Mouse (Mus musculus): ENCODE data around the gene Tsku. TPM values are rescaled to one million over a fixed set of nuclear protein-coding genes. Genes with fewer than 3 reads are reported as not detected.

Tsku gene
- polyA plus RNA-seq, 1 experiment from 2014 or later: 7.7 TPM

GRCm38 (mm10) chr7:98383337-98383736 is 22.2 kb upstream of the Tsku start:
- Histone ChIP-seq H3K9me3 (no peaks in the 10 kb centered on the region), H3K4me2 (no peak overlapping the region), H3K4me1 (peaks cover 4% of the 10 kb centered on the region; the same call in 1 of the 2 replicates), H3K9ac (no peak overlapping the region), H3K27ac (no peak overlapping the region), H3K36me3 (replicated peaks) (no peaks in the 10 kb centered on the region), H3K27me3 (no peaks in the 10 kb centered on the region), H3K4me3 (replicated peaks) (no peak overlapping the region)
- 79% methylated on average over 4 of the region's 4 CpGs for WGBS
- no peak for ATAC-seq (ENCODE audit: low FRiP score)

- H3K4me1 ChIP-seq: peaks cover 4% of the 10 kb centered on the region; the same call in 1 of the 2 replicates
- no peaks in the 10 kb centered on the region for H3K27me3 ChIP-seq
- H3K4me2 ChIP-seq: no peak overlapping the region
- no peak overlapping the region for H3K27ac ChIP-seq
- H3K36me3 ChIP-seq (replicated peaks): no peaks in the 10 kb centered on the region
- no peaks in the 10 kb centered on the region for H3K9me3 ChIP-seq
- ATAC-seq (ENCODE audit: low FRiP score): no peak
- 90% methylated on average over 6 of the region's 6 CpGs for WGBS
- H3K4me3 ChIP-seq (replicated peaks): no peak overlapping the region
- H3K9ac ChIP-seq: no peak overlapping the region
These were observed 21.7 kb upstream of the Tsku start for GRCm38 (mm10) chr7:98382784-98383183.

- Histone ChIP-seq H3K4me2 (no peak overlapping the region), H3K4me3 (replicated peaks) (no peak overlapping the region), H3K9me3 (no peaks in the 10 kb centered on the region), H3K4me1 (peaks cover 4% of the 10 kb centered on the region; the same call in 1 of the 2 replicates), H3K27me3 (no peaks in the 10 kb centered on the region), H3K27ac (no peak overlapping the region), H3K9ac (no peak overlapping the region), H3K36me3 (replicated peaks) (no peaks in the 10 kb centered on the region)
- WGBS: 66% methylated on average over 6 of the region's 6 CpGs
- ATAC-seq (ENCODE audit: low FRiP score): no peak
These were observed 19.2 kb upstream of the Tsku start for GRCm38 (mm10) chr7:98380224-98380925.

- no peak overlapping the region for H3K27ac ChIP-seq
- no peaks in the 10 kb centered on the region for H3K27me3 ChIP-seq
- H3K4me2 ChIP-seq: no peak overlapping the region
- H3K36me3 ChIP-seq (replicated peaks): no peaks in the 10 kb centered on the region
- H3K4me1 ChIP-seq: peaks cover 4% of the 10 kb centered on the region; the same call in 1 of the 2 replicates
- no peak for ATAC-seq (ENCODE audit: low FRiP score)
- 90% methylated on average over 4 of the region's 4 CpGs for WGBS
- no peaks in the 10 kb centered on the region for H3K9me3 ChIP-seq
- no peak overlapping the region for H3K4me3 ChIP-seq (replicated peaks)
- no peak overlapping the region for H3K9ac ChIP-seq
These were observed 18.1 kb upstream of the Tsku start for GRCm38 (mm10) chr7:98379232-98379631.

- no peak for ATAC-seq (ENCODE audit: low FRiP score)
- no peak overlapping the region for H3K27ac ChIP-seq
- no peaks in the 10 kb centered on the region for H3K27me3 ChIP-seq
- WGBS: 69% methylated on average over 5 of the region's 5 CpGs
- no peaks in the 10 kb centered on the region for H3K36me3 ChIP-seq (replicated peaks)
- H3K4me2 ChIP-seq: no peak overlapping the region
- H3K9ac ChIP-seq: no peak overlapping the region
- H3K4me3 ChIP-seq (replicated peaks): no peak overlapping the region
- no peaks in the 10 kb centered on the region for H3K9me3 ChIP-seq
- H3K4me1 ChIP-seq: peaks cover 4% of the 10 kb centered on the region; the same call in 1 of the 2 replicates
These were observed 16.1 kb upstream of the Tsku start for GRCm38 (mm10) chr7:98377257-98377656.

GRCm38 (mm10) chr7:98371161-98371560 is 10.0 kb upstream of the Tsku start:
- no peak for ATAC-seq (ENCODE audit: low FRiP score)
- Histone ChIP-seq H3K4me3 (replicated peaks) (no peak overlapping the region), H3K27ac (no peak overlapping the region), H3K9ac (no peak overlapping the region), H3K4me1 (peaks cover 12% of the 10 kb centered on the region; the same call in 1 of the 2 replicates), H3K36me3 (replicated peaks) (no peaks in the 10 kb centered on the region), H3K27me3 (no peaks in the 10 kb centered on the region), H3K9me3 (no peaks in the 10 kb centered on the region), H3K4me2 (no peak overlapping the region)
- WGBS: 45% methylated on average over 4 of the region's 4 CpGs

GRCm38 (mm10) chr7:98369762-98370369 is 8.7 kb upstream of the Tsku start:
- H3K9me3 ChIP-seq: no peaks in the 10 kb centered on the region
- H3K27ac ChIP-seq: no peak overlapping the region
- H3K4me2 ChIP-seq: no peak overlapping the region
- H3K27me3 ChIP-seq: no peaks in the 10 kb centered on the region
- H3K36me3 ChIP-seq (replicated peaks): no peaks in the 10 kb centered on the region
- H3K4me3 ChIP-seq (replicated peaks): no peak overlapping the region
- H3K4me1 ChIP-seq: peaks cover 12% of the 10 kb centered on the region; the same call in 1 of the 2 replicates
- no peak overlapping the region for H3K9ac ChIP-seq
- no peak for ATAC-seq (ENCODE audit: low FRiP score)
- 42% methylated on average over 10 of the region's 10 CpGs for WGBS

GRCm38 (mm10) chr7:98361662-98362061 is 534 bp upstream of the Tsku start:
- WGBS: 53% methylated on average over 2 of the region's 2 CpGs
- H3K4me1 ChIP-seq: peaks cover 39% of the 10 kb centered on the region
- no peak overlapping the region; the same call in 1 of the 2 replicates for H3K9ac ChIP-seq
- peaks cover 6% of the 10 kb centered on the region; the same call in 1 of the 2 replicates for H3K9me3 ChIP-seq
- H3K4me3 ChIP-seq (replicated peaks): peak overlapping the region; percentile 67
- H3K27me3 ChIP-seq: 0 out of 2 replicates have a peak, but pooled peaks cover 10% of the 10 kb centered on the region
- no peaks in the 10 kb centered on the region for H3K36me3 ChIP-seq (replicated peaks)
- H3K4me2 ChIP-seq: peak overlapping the region; percentile 83
- ATAC-seq (ENCODE audit: low FRiP score): no peak
- peak overlapping the region; percentile 70; the same call in 1 of the 2 replicates for H3K27ac ChIP-seq

GRCm38 (mm10) chr7:98360621-98360990 is 522 bp downstream of the Tsku start:
- Histone ChIP-seq H3K27ac (peak overlapping the region; percentile 70), H3K4me1 (peaks cover 50% of the 10 kb centered on the region), H3K4me2 (peak overlapping the region; percentile 83), H3K36me3 (replicated peaks) (no peaks in the 10 kb centered on the region), H3K27me3 (0 out of 2 replicates have a peak, but pooled peaks cover 10% of the 10 kb centered on the region), H3K4me3 (replicated peaks) (peak overlapping the region; percentile 67), H3K9me3 (peaks cover 6% of the 10 kb centered on the region; the same call in 1 of the 2 replicates), H3K9ac (peak overlapping the region; percentile 77)
- WGBS: 0% methylated on average over 20 of the region's 20 CpGs
- ATAC-seq (ENCODE audit: low FRiP score): peak; percentile 28

GRCm38 (mm10) chr7:98359951-98360620 is 1.0 kb downstream of the Tsku start:
- Histone ChIP-seq H3K9me3 (peaks cover 6% of the 10 kb centered on the region; the same call in 1 of the 2 replicates), H3K27me3 (0 out of 2 replicates have a peak, but pooled peaks cover 10% of the 10 kb centered on the region), H3K4me1 (peaks cover 55% of the 10 kb centered on the region), H3K9ac (peak overlapping the region; percentile 77), H3K36me3 (replicated peaks) (no peaks in the 10 kb centered on the region), H3K4me3 (replicated peaks) (peak overlapping the region; percentile 67), H3K27ac (peak overlapping the region; percentile 70), H3K4me2 (peak overlapping the region; percentile 83)
- peak; percentile 60 for ATAC-seq (ENCODE audit: low FRiP score)
- WGBS: under 1% methylated on average over 33 of the region's 33 CpGs

GRCm38 (mm10) chr7:98358016-98358415 is 3.1 kb downstream of the Tsku start:
- 61% methylated on average over 1 of the region's 1 CpGs for WGBS
- Histone ChIP-seq H3K9ac (no peak overlapping the region), H3K4me3 (replicated peaks) (no peak overlapping the region), H3K4me1 (peaks cover 72% of the 10 kb centered on the region), H3K9me3 (no peaks in the 10 kb centered on the region), H3K36me3 (replicated peaks) (no peaks in the 10 kb centered on the region), H3K27ac (no peak overlapping the region), H3K4me2 (no peak overlapping the region), H3K27me3 (0 out of 2 replicates have a peak, but pooled peaks cover 10% of the 10 kb centered on the region)
- no peak for ATAC-seq (ENCODE audit: low FRiP score)

- ATAC-seq (ENCODE audit: low FRiP score): no peak
- peaks cover 5% of the 10 kb centered on the region for H3K36me3 ChIP-seq (replicated peaks)
- no peak overlapping the region for H3K4me2 ChIP-seq
- WGBS: 83% methylated on average over 5 of the region's 5 CpGs
- H3K9ac ChIP-seq: no peak overlapping the region
- peaks cover 72% of the 10 kb centered on the region for H3K4me1 ChIP-seq
- H3K27me3 ChIP-seq: 0 out of 2 replicates have a peak, but pooled peaks cover 10% of the 10 kb centered on the region
- H3K27ac ChIP-seq: no peak overlapping the region
- H3K4me3 ChIP-seq (replicated peaks): no peak overlapping the region
- H3K9me3 ChIP-seq: no peaks in the 10 kb centered on the region
These were observed 3.8 kb downstream of the Tsku start for GRCm38 (mm10) chr7:98357324-98357723.
